Comparison of ENCODE assay signal across 22 mouse cellular contexts in genomic region chr7:76462361-76463001, GRCm38 (mm10).
DNase-seq lines count a peak whose midpoint lies in the region; ATAC-seq and TF ChIP-seq lines count a peak whose summit lies in the region.
"Had no signal": no experiment of that assay in that cellular context is flagged by ENCODE, and none has a peak within 500 bp of the region (broad histone marks: within the 10 kb centered on the region; RNA-seq: fewer than 3 reads in every experiment).

No protein-coding gene starts in this region.

- no peak for TF ChIP-seq POLR2A in brain, embryonic 14.5 days (IDR thresholded peaks at IDR 0.05; ENCODE audit: borderline replicate concordance, extremely low read depth, insufficient read depth, insufficient read length, poor library complexity, severe bottlenecking)

- DNase-seq in lung, postnatal 25 days (ENCODE audit: low spot score) = peak; percentile 11
- no peak for DNase-seq in lung, postnatal 0 days (ENCODE audit: low spot score)
- peak; percentile 59 for DNase-seq in brain, embryonic 14.5 days (ENCODE audit: low read depth)
- peak; percentile 10 for DNase-seq in skeletal muscle tissue, adult 2 months (ENCODE audit: low read depth, low spot score)
- DNase-seq in kidney, postnatal 4 days = no peak
- DNase-seq: adrenal gland, postnatal 14 days; cerebellum, adult 9-10 months; heart, postnatal 36 days; lung, postnatal 10 days; right cerebral cortex, postnatal 25 days; thymus, adult 2 months had no signal

- no peaks in the 10 kb centered on the region for H3K9me3 ChIP-seq in forebrain, embryonic 15.5 days
- H3K9me3 ChIP-seq in forebrain, embryonic 12.5 days = no peaks in the 10 kb centered on the region
- H3K9me3 ChIP-seq in lung, postnatal 0 days (ENCODE audit: low read length) = no peaks in the 10 kb centered on the region
- H3K9me3 ChIP-seq in intestine, embryonic 15.5 days = no peaks in the 10 kb centered on the region
- H3K9me3 ChIP-seq: limb, embryonic 12.5 days had no signal

- 35% methylated on average over 5 of the region's 5 CpGs for WGBS in forebrain, embryonic 15.5 days
- WGBS in forebrain, embryonic 12.5 days = 44% methylated on average over 5 of the region's 5 CpGs
- WGBS in lung, postnatal 0 days = 62% methylated on average over 5 of the region's 5 CpGs
- WGBS in intestine, embryonic 15.5 days = 73% methylated on average over 5 of the region's 5 CpGs

- no peak overlapping the region for H3K4me3 ChIP-seq in forebrain, embryonic 15.5 days
- no peak overlapping the region for H3K4me3 ChIP-seq in forebrain, embryonic 12.5 days (replicated peaks)
- H3K4me3 ChIP-seq in lung, postnatal 0 days (ENCODE audit: low read depth, low read length) = no peak overlapping the region
- no peak overlapping the region for H3K4me3 ChIP-seq in intestine, embryonic 15.5 days (replicated peaks)
- H3K4me3 ChIP-seq: layer of hippocampus, adult 2 months; left cerebral cortex, adult 2 months; limb, embryonic 12.5 days had no signal

- H3K4me2 ChIP-seq in forebrain, embryonic 15.5 days (replicated peaks) = no peak overlapping the region
- H3K4me2 ChIP-seq in forebrain, embryonic 12.5 days = no peak overlapping the region
- H3K4me2 ChIP-seq in lung, postnatal 0 days (replicated peaks; ENCODE audit: low read depth, low read length) = no peak overlapping the region
- no peak overlapping the region for H3K4me2 ChIP-seq in intestine, embryonic 15.5 days (replicated peaks)
- H3K4me2 ChIP-seq: heart, embryonic 11.5 days; limb, embryonic 12.5 days had no signal

- no peak for TF ChIP-seq CTCF in lung, postnatal 0 days (IDR thresholded peaks at IDR 0.05)
- no peak for TF ChIP-seq CTCF in brain, embryonic 14.5 days (IDR thresholded peaks at IDR 0.05; ENCODE audit: borderline replicate concordance, extremely low read depth, insufficient read depth, insufficient read length)

- TF ChIP-seq EP300 in lung, postnatal 0 days (IDR thresholded peaks at IDR 0.05) = no peak

- no peaks in the 10 kb centered on the region for H3K27me3 ChIP-seq in forebrain, embryonic 15.5 days
- no peaks in the 10 kb centered on the region for H3K27me3 ChIP-seq in forebrain, embryonic 12.5 days
- no peaks in the 10 kb centered on the region for H3K27me3 ChIP-seq in lung, postnatal 0 days (replicated peaks; ENCODE audit: insufficient read depth, low read length)
- H3K27me3 ChIP-seq in intestine, embryonic 15.5 days (replicated peaks) = no peaks in the 10 kb centered on the region
- H3K27me3 ChIP-seq: limb, embryonic 12.5 days; Patski had no signal

- H3K27ac ChIP-seq in forebrain, embryonic 15.5 days (replicated peaks) = peak overlapping the region; percentile 56
- no peak overlapping the region for H3K27ac ChIP-seq in forebrain, embryonic 12.5 days
- H3K27ac ChIP-seq in lung, postnatal 0 days (ENCODE audit: low read length) = no peak overlapping the region
- H3K27ac ChIP-seq in intestine, embryonic 15.5 days = no peak overlapping the region
- H3K27ac ChIP-seq: layer of hippocampus, adult 2 months; left cerebral cortex, adult 2 months; limb, embryonic 12.5 days; liver, embryonic 14.5 days had no signal

- H3K9ac ChIP-seq in forebrain, embryonic 15.5 days (replicated peaks) = no peak overlapping the region
- H3K9ac ChIP-seq in forebrain, embryonic 12.5 days = no peak overlapping the region
- no peak overlapping the region for H3K9ac ChIP-seq in lung, postnatal 0 days (replicated peaks; ENCODE audit: low read depth)
- H3K9ac ChIP-seq in intestine, embryonic 15.5 days = no peak overlapping the region
- H3K9ac ChIP-seq: limb, embryonic 12.5 days; liver, embryonic 14.5 days had no signal

- H3K36me3 ChIP-seq in forebrain, embryonic 15.5 days = no peaks in the 10 kb centered on the region
- H3K36me3 ChIP-seq in forebrain, embryonic 12.5 days (replicated peaks) = no peaks in the 10 kb centered on the region
- no peaks in the 10 kb centered on the region for H3K36me3 ChIP-seq in lung, postnatal 0 days (ENCODE audit: insufficient read depth, low read length)
- no peaks in the 10 kb centered on the region for H3K36me3 ChIP-seq in intestine, embryonic 15.5 days
- H3K36me3 ChIP-seq: limb, embryonic 12.5 days had no signal

- H3K4me1 ChIP-seq in forebrain, embryonic 15.5 days = peaks cover 2% of the 10 kb centered on the region; the same call in 1 of the 2 replicates
- H3K4me1 ChIP-seq in forebrain, embryonic 12.5 days = peaks cover 6% of the 10 kb centered on the region
- no peaks in the 10 kb centered on the region for H3K4me1 ChIP-seq in lung, postnatal 0 days (ENCODE audit: insufficient read depth, low read depth, low read length)
- H3K4me1 ChIP-seq in intestine, embryonic 15.5 days (replicated peaks) = no peaks in the 10 kb centered on the region
- H3K4me1 ChIP-seq: limb, embryonic 12.5 days had no signal

- 0 out of 2 replicates have a peak, but pooled peaks have one; percentile 26 for ATAC-seq in forebrain, embryonic 15.5 days (replicated peaks)
- ATAC-seq in forebrain, embryonic 12.5 days (ENCODE audit: low FRiP score) = no peak
- ATAC-seq in lung, postnatal 0 days = no peak
- no peak for ATAC-seq in intestine, embryonic 15.5 days
- ATAC-seq: activated CD4-positive, CD25-positive, alpha-beta regulatory T cell, adult 4 months; inflammation-experienced regulatory T-cells, adult 6 months; Patski had no signal

Comparison
In these comparisons a context has a peak if more than half of its experiments do, and no peak if none do; other contexts are left out.
1. DNase-seq: peak in lung, postnatal 25 days (single experiment), brain, embryonic 14.5 days (single experiment) and skeletal muscle tissue, adult 2 months (single experiment); none in lung, postnatal 0 days (single experiment) and kidney, postnatal 4 days (0 of 2).